Mouse (Mus musculus): ENCODE data around the gene Haus8. TPM values are rescaled to one million over a fixed set of nuclear protein-coding genes. Genes with fewer than 3 reads are reported as not detected.
"Not testable (repeated sequence)": the region's sequence is repeated elsewhere in the genome, so short reads cannot be mapped to it uniquely, and the experiment has no call there.

Haus8 gene
- polyA plus RNA-seq, 1 experiment: 34.3 TPM

DNA sequence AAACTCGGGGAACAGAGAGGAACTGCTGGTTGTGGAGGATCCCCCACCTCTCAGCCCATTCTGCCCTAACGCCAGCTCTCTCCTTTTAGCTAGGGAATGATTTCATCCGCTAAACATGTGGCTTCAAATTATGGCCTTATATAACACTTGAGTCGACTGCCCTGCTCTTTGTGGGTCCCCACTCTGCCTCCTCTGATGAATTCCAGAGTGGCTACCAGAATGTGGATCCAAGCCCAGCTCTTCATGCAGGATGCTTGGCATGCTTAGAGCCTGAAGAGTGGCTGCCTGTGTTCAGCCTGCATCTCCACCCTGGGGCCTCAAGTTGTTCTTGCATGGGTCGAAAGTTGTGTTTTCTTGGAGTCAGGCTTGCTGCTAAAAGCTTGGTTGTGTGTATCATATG is 9.9 kb upstream of the Haus8 start:
- no peaks in the 10 kb centered on the region for H3K27me3 ChIP-seq (ENCODE audit: control insufficient read depth, insufficient read depth, low read length, poor library complexity, severe bottlenecking)
- no peak overlapping the region for H3K9ac ChIP-seq (ENCODE audit: low read depth, poor library complexity, severe bottlenecking)
- no peak overlapping the region for H3K4me3 ChIP-seq (ENCODE audit: low read depth, low read length)
- no peaks in the 10 kb centered on the region for H3K4me1 ChIP-seq (ENCODE audit: control insufficient read depth, insufficient read depth, low read length)
- H3K9me3 ChIP-seq (replicated peaks; ENCODE audit: control insufficient read depth, insufficient read depth, low read length, poor library complexity, severe bottlenecking): no peaks in the 10 kb centered on the region
- no peak for TF ChIP-seq EP300 (IDR thresholded peaks at IDR 0.05; ENCODE audit: insufficient read depth, low read depth, low read length)
- no peak for TF ChIP-seq POLR2A (IDR thresholded peaks at IDR 0.05; ENCODE audit: insufficient read depth, low read length)
- no peak for TF ChIP-seq CTCF (IDR thresholded peaks at IDR 0.05; ENCODE audit: low read depth, low read length)
- no peaks in the 10 kb centered on the region for H3K36me3 ChIP-seq (ENCODE audit: control insufficient read depth, insufficient read depth, low read length, poor library complexity, severe bottlenecking)
- no peak overlapping the region for H3K27ac ChIP-seq (ENCODE audit: insufficient read depth, low read length)

DNA sequence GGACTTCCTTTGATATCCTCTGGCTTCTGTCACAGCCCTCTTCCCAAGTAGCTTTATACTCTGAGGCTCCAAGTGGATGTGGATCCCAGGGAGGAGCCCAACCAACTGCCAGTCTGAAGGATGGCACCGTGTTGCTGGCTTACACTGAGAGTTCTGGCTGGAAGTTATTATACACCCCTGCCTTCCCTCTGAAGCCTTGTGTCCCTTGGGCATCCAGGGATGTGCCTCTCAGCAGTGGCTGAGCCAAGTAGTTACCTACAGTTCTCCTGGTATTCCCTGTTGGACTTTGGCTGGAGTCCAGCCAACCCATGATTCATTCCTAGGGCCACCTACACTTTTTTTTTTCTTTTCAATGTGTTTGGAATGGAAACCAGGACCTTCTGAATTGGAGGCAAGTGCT is 9.0 kb upstream of the Haus8 start:
- not testable (repeated sequence) for H3K4me3 ChIP-seq (ENCODE audit: low read depth, low read length); H3K9ac ChIP-seq (ENCODE audit: low read depth, poor library complexity, severe bottlenecking); H3K27ac ChIP-seq (ENCODE audit: insufficient read depth, low read length); H3K27me3 ChIP-seq (ENCODE audit: control insufficient read depth, insufficient read depth, low read length, poor library complexity, severe bottlenecking); H3K36me3 ChIP-seq (ENCODE audit: control insufficient read depth, insufficient read depth, low read length, poor library complexity, severe bottlenecking); H3K9me3 ChIP-seq (replicated peaks; ENCODE audit: control insufficient read depth, insufficient read depth, low read length, poor library complexity, severe bottlenecking); H3K4me1 ChIP-seq (ENCODE audit: control insufficient read depth, insufficient read depth, low read length)

DNA sequence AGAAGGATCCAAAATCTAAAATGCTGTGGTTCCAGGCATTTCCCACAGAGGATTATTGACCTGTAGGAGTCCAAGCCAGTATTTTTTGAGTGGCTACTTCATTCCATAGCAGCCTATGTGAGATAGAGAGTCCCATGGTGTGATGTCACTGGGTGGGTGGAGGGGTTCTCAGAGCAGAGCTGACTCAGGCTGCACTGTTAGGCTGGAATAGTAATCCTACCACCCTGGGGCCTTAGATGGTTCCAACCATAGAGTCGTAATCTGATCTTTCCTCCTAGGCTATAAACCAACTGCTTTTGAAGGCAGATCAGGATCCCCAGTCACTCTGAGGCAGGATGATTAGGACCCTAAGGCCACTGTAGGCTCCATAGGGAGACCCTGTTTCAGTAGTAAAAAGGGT is 6.7 kb upstream of the Haus8 start:
- not testable (repeated sequence) for H3K27ac ChIP-seq (ENCODE audit: insufficient read depth, low read length); H3K4me1 ChIP-seq (ENCODE audit: control insufficient read depth, insufficient read depth, low read length); H3K27me3 ChIP-seq (ENCODE audit: control insufficient read depth, insufficient read depth, low read length, poor library complexity, severe bottlenecking); H3K9me3 ChIP-seq (replicated peaks; ENCODE audit: control insufficient read depth, insufficient read depth, low read length, poor library complexity, severe bottlenecking); H3K4me3 ChIP-seq (ENCODE audit: low read depth, low read length); H3K9ac ChIP-seq (ENCODE audit: low read depth, poor library complexity, severe bottlenecking); H3K36me3 ChIP-seq (ENCODE audit: control insufficient read depth, insufficient read depth, low read length, poor library complexity, severe bottlenecking)

DNA sequence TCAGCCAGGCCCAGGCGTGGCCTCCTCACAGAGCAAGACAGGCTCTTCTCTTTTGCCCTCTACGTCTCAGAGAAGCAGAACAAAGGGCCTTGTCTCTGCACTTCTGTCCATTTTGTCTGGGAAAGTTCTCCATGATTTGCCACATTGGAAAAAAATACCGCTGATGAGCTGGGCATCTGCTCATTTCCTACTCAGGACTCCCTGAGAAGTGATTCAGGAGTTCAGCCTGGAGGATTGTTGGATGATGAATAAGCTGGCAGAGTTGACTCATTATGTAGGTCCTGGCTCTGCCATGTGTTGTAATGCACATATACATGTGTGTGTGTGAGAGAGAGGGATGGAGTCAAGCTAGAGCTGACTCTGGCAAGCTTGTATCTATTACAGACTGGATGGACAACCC is 3.4 kb upstream of the Haus8 start:
- H3K4me1 ChIP-seq (ENCODE audit: control insufficient read depth, insufficient read depth, low read length): no peaks in the 10 kb centered on the region
- H3K36me3 ChIP-seq (ENCODE audit: control insufficient read depth, insufficient read depth, low read length, poor library complexity, severe bottlenecking): 0 out of 2 replicates have a peak, but pooled peaks cover 3% of the 10 kb centered on the region
- TF ChIP-seq EP300 (IDR thresholded peaks at IDR 0.05; ENCODE audit: insufficient read depth, low read depth, low read length) (no peak), CTCF (IDR thresholded peaks at IDR 0.05; ENCODE audit: low read depth, low read length) (no peak), POLR2A (IDR thresholded peaks at IDR 0.05; ENCODE audit: insufficient read depth, low read length) (no peak)
- H3K9me3 ChIP-seq (replicated peaks; ENCODE audit: control insufficient read depth, insufficient read depth, low read length, poor library complexity, severe bottlenecking): no peaks in the 10 kb centered on the region
- H3K27ac ChIP-seq (ENCODE audit: insufficient read depth, low read length): no peak overlapping the region
- no peaks in the 10 kb centered on the region for H3K27me3 ChIP-seq (ENCODE audit: control insufficient read depth, insufficient read depth, low read length, poor library complexity, severe bottlenecking)
- H3K9ac ChIP-seq (ENCODE audit: low read depth, poor library complexity, severe bottlenecking): no peak overlapping the region
- H3K4me3 ChIP-seq (ENCODE audit: low read depth, low read length): no peak overlapping the region

DNA sequence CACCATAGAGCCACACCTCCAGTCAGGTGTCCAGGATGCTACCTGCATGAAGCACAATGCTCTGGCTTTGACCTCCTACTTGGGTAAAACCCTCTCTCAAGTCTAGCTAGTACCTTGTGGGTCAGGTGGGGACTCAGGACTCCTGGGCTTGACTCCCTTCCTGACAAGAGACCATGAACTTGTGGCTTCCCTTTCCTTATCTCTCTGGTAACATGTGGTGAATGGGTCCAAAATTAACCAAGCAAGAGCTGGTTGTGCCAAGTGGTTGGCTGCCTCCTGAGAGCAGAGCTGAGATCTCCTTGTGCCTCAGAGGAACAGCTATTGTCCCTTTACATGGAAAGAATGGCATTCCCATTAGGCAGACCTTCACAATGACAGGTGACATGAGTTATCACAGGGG is 1.7 kb upstream of the Haus8 start:
- Histone ChIP-seq H3K4me1 (ENCODE audit: control insufficient read depth, insufficient read depth, low read length) (no peaks in the 10 kb centered on the region), H3K9ac (ENCODE audit: low read depth, poor library complexity, severe bottlenecking) (no peak overlapping the region), H3K9me3 (replicated peaks; ENCODE audit: control insufficient read depth, insufficient read depth, low read length, poor library complexity, severe bottlenecking) (no peaks in the 10 kb centered on the region), H3K27me3 (ENCODE audit: control insufficient read depth, insufficient read depth, low read length, poor library complexity, severe bottlenecking) (no peaks in the 10 kb centered on the region), H3K36me3 (ENCODE audit: control insufficient read depth, insufficient read depth, low read length, poor library complexity, severe bottlenecking) (0 out of 2 replicates have a peak, but pooled peaks cover 3% of the 10 kb centered on the region), H3K27ac (ENCODE audit: insufficient read depth, low read length) (no peak overlapping the region), H3K4me3 (ENCODE audit: low read depth, low read length) (no peak overlapping the region)
- TF ChIP-seq POLR2A (IDR thresholded peaks at IDR 0.05; ENCODE audit: insufficient read depth, low read length): no peak
- no peak for TF ChIP-seq EP300 (IDR thresholded peaks at IDR 0.05; ENCODE audit: insufficient read depth, low read depth, low read length)
- TF ChIP-seq CTCF (IDR thresholded peaks at IDR 0.05; ENCODE audit: low read depth, low read length): no peak

DNA sequence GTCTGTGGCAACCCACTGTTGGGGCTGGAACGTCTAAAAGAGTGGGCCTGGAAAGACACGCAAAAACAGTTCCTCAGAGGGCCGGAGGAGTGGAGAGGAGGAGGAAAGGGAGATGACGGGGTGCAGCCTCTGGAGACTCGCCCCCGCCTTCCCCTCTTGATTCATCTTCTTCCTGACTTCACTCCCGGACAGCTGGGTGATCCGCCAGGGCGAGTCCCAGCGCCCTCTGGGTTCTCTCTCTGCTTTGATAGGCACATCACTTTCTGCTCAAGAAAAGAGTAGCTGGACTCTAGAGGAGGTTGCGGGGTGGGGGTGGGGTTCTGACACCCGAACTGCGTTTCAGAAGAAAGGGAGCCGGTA is 397 bp upstream of the Haus8 start:
- H3K36me3 ChIP-seq (ENCODE audit: control insufficient read depth, insufficient read depth, low read length, poor library complexity, severe bottlenecking): 0 out of 2 replicates have a peak, but pooled peaks cover 3% of the 10 kb centered on the region
- peak overlapping the region; percentile 23; the same call in 1 of the 2 replicates for H3K27ac ChIP-seq (ENCODE audit: insufficient read depth, low read length)
- H3K4me3 ChIP-seq (ENCODE audit: low read depth, low read length): peak overlapping the region; percentile 66
- peak overlapping the region; percentile 79 for H3K9ac ChIP-seq (ENCODE audit: low read depth, poor library complexity, severe bottlenecking)
- H3K9me3 ChIP-seq (replicated peaks; ENCODE audit: control insufficient read depth, insufficient read depth, low read length, poor library complexity, severe bottlenecking): no peaks in the 10 kb centered on the region
- no peaks in the 10 kb centered on the region for H3K4me1 ChIP-seq (ENCODE audit: control insufficient read depth, insufficient read depth, low read length)
- TF ChIP-seq EP300 (IDR thresholded peaks at IDR 0.05; ENCODE audit: insufficient read depth, low read depth, low read length) (no peak), POLR2A (IDR thresholded peaks at IDR 0.05; ENCODE audit: insufficient read depth, low read length) (no peak), CTCF (IDR thresholded peaks at IDR 0.05; ENCODE audit: low read depth, low read length) (no peak)
- no peaks in the 10 kb centered on the region for H3K27me3 ChIP-seq (ENCODE audit: control insufficient read depth, insufficient read depth, low read length, poor library complexity, severe bottlenecking)

Measured in ES-Bruce4 (cell line).